Mouse (Mus musculus): ENCODE results near the gene Clca3a1. TPM values are rescaled to one million over a fixed set of nuclear protein-coding genes. Genes with fewer than 3 reads are reported as not detected.
"Not testable (repeated sequence)": the region's sequence is repeated elsewhere in the genome, so short reads cannot be mapped to it uniquely, and the experiment has no call there.

Clca3a1 gene
- total and polyA plus RNA-seq, 2 experiments = 2.6 to 5.0 TPM

- H3K4me1 ChIP-seq (ENCODE audit: control insufficient read depth, insufficient read depth, low read length) = no peaks in the 10 kb centered on the region
- no peak for DNase-seq (ENCODE audit: extremely low read depth, low read depth, low spot score)
- whole genome bisulfite sequencing = 30% methylated on average over 9 of the region's 9 CpGs
- no peak overlapping the region for H3K27ac ChIP-seq (replicated peaks; ENCODE audit: insufficient read depth, low read depth, low read length)
- H3K36me3 ChIP-seq (ENCODE audit: control insufficient read depth, insufficient read depth, low read length) = no peaks in the 10 kb centered on the region
- H3K27me3 ChIP-seq (ENCODE audit: control insufficient read depth, insufficient read depth, low read length) = no peaks in the 10 kb centered on the region
- no peaks in the 10 kb centered on the region for H3K79me2 ChIP-seq (ENCODE audit: control insufficient read depth, insufficient read depth, low read length)
- TF ChIP-seq POLR2A (IDR thresholded peaks at IDR 0.05; ENCODE audit: extremely low read depth, insufficient read depth, low read length) (no peak), CTCF (IDR thresholded peaks at IDR 0.05; ENCODE audit: low read depth, low read length) (peak; percentile 31; the same call in 1 of the 2 replicates)
- H3K4me3 ChIP-seq (ENCODE audit: insufficient read depth, low read depth, low read length) = no peak overlapping the region
- no peak overlapping the region for H3K9ac ChIP-seq (ENCODE audit: low read depth, low read length)
Measured at GRCm38 (mm10) chr3:144736831-144737230, 23.9 kb downstream of the Clca3a1 start.

GRCm38 (mm10) chr3:144723455-144723854, 37.3 kb downstream of the Clca3a1 start:
- no peak overlapping the region for H3K4me3 ChIP-seq (ENCODE audit: insufficient read depth, low read depth, low read length)
- peak; percentile 23 for DNase-seq (ENCODE audit: extremely low read depth, low read depth, low spot score)
- no peak overlapping the region for H3K27ac ChIP-seq (replicated peaks; ENCODE audit: insufficient read depth, low read depth, low read length)
- H3K79me2 ChIP-seq (ENCODE audit: control insufficient read depth, insufficient read depth, low read length) = no peaks in the 10 kb centered on the region
- no peak overlapping the region for H3K9ac ChIP-seq (ENCODE audit: low read depth, low read length)
- H3K36me3 ChIP-seq (ENCODE audit: control insufficient read depth, insufficient read depth, low read length) = no peaks in the 10 kb centered on the region
- no peaks in the 10 kb centered on the region for H3K27me3 ChIP-seq (ENCODE audit: control insufficient read depth, insufficient read depth, low read length)
- WGBS = 56% methylated on average over 4 of the region's 4 CpGs
- no peak for TF ChIP-seq POLR2A (IDR thresholded peaks at IDR 0.05; ENCODE audit: extremely low read depth, insufficient read depth, low read length)
- TF ChIP-seq CTCF (IDR thresholded peaks at IDR 0.05; ENCODE audit: low read depth, low read length) = peak; percentile 66; the same call in 1 of the 2 replicates
- peaks cover 4% of the 10 kb centered on the region for H3K4me1 ChIP-seq (ENCODE audit: control insufficient read depth, insufficient read depth, low read length)

- 89% methylated on average over 3 of the region's 3 CpGs for WGBS
- H3K27ac ChIP-seq (replicated peaks; ENCODE audit: insufficient read depth, low read depth, low read length); H3K4me3 ChIP-seq (ENCODE audit: insufficient read depth, low read depth, low read length): not testable (repeated sequence)
Measured at GRCm38 (mm10) chr3:144722566-144722965, 38.2 kb downstream of the Clca3a1 start.

GRCm38 (mm10) chr3:144721860-144722256, 38.9 kb downstream of the Clca3a1 start:
- H3K27ac ChIP-seq (replicated peaks; ENCODE audit: insufficient read depth, low read depth, low read length) = no peak overlapping the region

More at GRCm38 (mm10) chr3:144722566-144722965, 38.2 kb downstream of the Clca3a1 start:
- H3K79me2 ChIP-seq (ENCODE audit: control insufficient read depth, insufficient read depth, low read length); H3K4me1 ChIP-seq (ENCODE audit: control insufficient read depth, insufficient read depth, low read length); H3K27me3 ChIP-seq (ENCODE audit: control insufficient read depth, insufficient read depth, low read length); H3K9ac ChIP-seq (ENCODE audit: low read depth, low read length); H3K36me3 ChIP-seq (ENCODE audit: control insufficient read depth, insufficient read depth, low read length); DNase-seq (ENCODE audit: extremely low read depth, low read depth, low spot score): not testable (repeated sequence)

GRCm38 (mm10) chr3:144721077-144721859, 39.5 kb downstream of the Clca3a1 start:
- no peak overlapping the region for H3K9ac ChIP-seq (ENCODE audit: low read depth, low read length)
- no peak overlapping the region for H3K4me3 ChIP-seq (ENCODE audit: insufficient read depth, low read depth, low read length)
- no peaks in the 10 kb centered on the region for H3K36me3 ChIP-seq (ENCODE audit: control insufficient read depth, insufficient read depth, low read length)
- no peak for DNase-seq (ENCODE audit: extremely low read depth, low read depth, low spot score)
- peaks cover 4% of the 10 kb centered on the region; the same call in 1 of the 2 replicates for H3K79me2 ChIP-seq (ENCODE audit: control insufficient read depth, insufficient read depth, low read length)
- H3K4me1 ChIP-seq (ENCODE audit: control insufficient read depth, insufficient read depth, low read length) = peaks cover 11% of the 10 kb centered on the region
- H3K27ac ChIP-seq (replicated peaks; ENCODE audit: insufficient read depth, low read depth, low read length) = no peak overlapping the region
- no peaks in the 10 kb centered on the region for H3K27me3 ChIP-seq (ENCODE audit: control insufficient read depth, insufficient read depth, low read length)
- 81% methylated on average over 10 of the region's 10 CpGs for WGBS
- no peak for TF ChIP-seq POLR2A (IDR thresholded peaks at IDR 0.05; ENCODE audit: extremely low read depth, insufficient read depth, low read length)

More at GRCm38 (mm10) chr3:144721860-144722256, 38.9 kb downstream of the Clca3a1 start:
- Histone ChIP-seq H3K79me2 (ENCODE audit: control insufficient read depth, insufficient read depth, low read length) (peaks cover 4% of the 10 kb centered on the region; the same call in 1 of the 2 replicates), H3K4me1 (ENCODE audit: control insufficient read depth, insufficient read depth, low read length) (peaks cover 11% of the 10 kb centered on the region), H3K27me3 (ENCODE audit: control insufficient read depth, insufficient read depth, low read length) (no peaks in the 10 kb centered on the region), H3K36me3 (ENCODE audit: control insufficient read depth, insufficient read depth, low read length) (no peaks in the 10 kb centered on the region), H3K9ac (ENCODE audit: low read depth, low read length) (no peak overlapping the region), H3K4me3 (ENCODE audit: insufficient read depth, low read depth, low read length) (no peak overlapping the region)
- TF ChIP-seq POLR2A (IDR thresholded peaks at IDR 0.05; ENCODE audit: extremely low read depth, insufficient read depth, low read length) = no peak
- no peak for DNase-seq (ENCODE audit: extremely low read depth, low read depth, low spot score)
- WGBS = 81% methylated on average over 9 of the region's 9 CpGs
